Mouse (Mus musculus) kidney, adult 11 months (tissue): Measurements from ENCODE around the gene Pak1.

Source experiments
- DNase-seq: peaks from one replicate; pipeline ENCODE4 v3.0.0; 2022

The Pak1 gene

GRCm38 (mm10) chr7:97788190-97788668 lies at the start of gene Pak1:
Pak1 (plus strand) TSS chr7:97788541.
- DNase-seq: peak; percentile 84

GRCm38 (mm10) chr7:97740948-97741347 lies 47.4 kb upstream of the Pak1 start:
- DNase-seq: no peak

GRCm38 (mm10) chr7:97741756-97742291 lies 46.5 kb upstream of the Pak1 start:
- DNase-seq: no peak

- no peak for DNase-seq
These were observed 43.0 kb upstream of the Pak1 start for GRCm38 (mm10) chr7:97745299-97745698.

GRCm38 (mm10) chr7:97747176-97747707 lies 41.1 kb upstream of the Pak1 start:
- DNase-seq: no peak

- DNase-seq: peak; percentile 78
These were observed 40.4 kb upstream of the Pak1 start for GRCm38 (mm10) chr7:97747787-97748497.

GRCm38 (mm10) chr7:97748527-97749206 lies 39.7 kb upstream of the Pak1 start:
- no peak for DNase-seq

- DNase-seq: no peak
These were observed 38.8 kb upstream of the Pak1 start for GRCm38 (mm10) chr7:97749207-97750190.

GRCm38 (mm10) chr7:97756967-97757881 lies 31.1 kb upstream of the Pak1 start:
- DNase-seq: no peak

- no peak for DNase-seq
These were observed 23.8 kb upstream of the Pak1 start for GRCm38 (mm10) chr7:97764591-97764990.

- DNase-seq: no peak
These were observed 23.0 kb upstream of the Pak1 start for GRCm38 (mm10) chr7:97765181-97765962.

- DNase-seq: peak; percentile 61
These were observed 22.4 kb upstream of the Pak1 start for GRCm38 (mm10) chr7:97765963-97766347.

- peak; percentile 27 for DNase-seq
These were observed 21.8 kb upstream of the Pak1 start for GRCm38 (mm10) chr7:97766406-97767166.

- DNase-seq: no peak
These were observed 20.5 kb upstream of the Pak1 start for GRCm38 (mm10) chr7:97767841-97768240.

GRCm38 (mm10) chr7:97769020-97769419 lies 19.3 kb upstream of the Pak1 start:
- DNase-seq: no peak

GRCm38 (mm10) chr7:97770841-97771620 lies 17.3 kb upstream of the Pak1 start:
- no peak for DNase-seq

- DNase-seq: no peak
These were observed 13.0 kb upstream of the Pak1 start for GRCm38 (mm10) chr7:97775380-97775779.

- no peak for DNase-seq
These were observed 12.4 kb upstream of the Pak1 start for GRCm38 (mm10) chr7:97775923-97776322.

GRCm38 (mm10) chr7:97777191-97777590 lies 11.2 kb upstream of the Pak1 start:
- DNase-seq: no peak
